Mouse (Mus musculus) forebrain, embryonic 15.5 days (tissue): ENCODE results near the gene Ankrd40. TPM values are rescaled to one million over a fixed set of nuclear protein-coding genes. Genes with fewer than 3 reads are reported as not detected.
A peak's percentile ranks its signal among the peaks of the same experiment; 100 is the strongest.

ENCODE experiments used
- ATAC-seq: fragments of 200-750 bp; cut with Nextera tagmentation; replicated peaks from 2 replicates; pipeline ENCODE4 v1.8.0; 2017; ENCODE audit warnings: mild to moderate bottlenecking, moderate TSS enrichment, moderate library complexity
- H3K27ac ChIP-seq: fragments of 300-500 bp; sonication (generic); replicated peaks from 2 replicates; pipeline ENCODE4 v1.5.1; 2015; ENCODE audit warnings: mild to moderate bottlenecking, inconsistent platforms
- H3K27me3 ChIP-seq: fragments of 300-500 bp; sonication (generic); 2 replicates; pipeline ENCODE4 v1.6.1; 2015; ENCODE audit warnings: inconsistent platforms
- H3K36me3 ChIP-seq: fragments of 300-500 bp; sonication (generic); 2 replicates; pipeline ENCODE4 v1.6.1; 2015; ENCODE audit warnings: mild to moderate bottlenecking, inconsistent platforms
- H3K4me1 ChIP-seq: fragments of 300-500 bp; sonication (generic); 2 replicates; pipeline ENCODE4 v1.6.1; 2015; ENCODE audit warnings: inconsistent platforms
- H3K4me2 ChIP-seq: fragments of 300-500 bp; sonication (generic); replicated peaks from 2 replicates; pipeline ENCODE4 v1.6.1; 2015; ENCODE audit warnings: mild to moderate bottlenecking, inconsistent platforms
- H3K4me3 ChIP-seq: fragments of 300-500 bp; sonication (generic); 2 replicates; pipeline ENCODE4 v1.5.1; 2015; ENCODE audit warnings: mild to moderate bottlenecking, inconsistent platforms
- H3K9ac ChIP-seq: fragments of 300-500 bp; sonication (generic); replicated peaks from 2 replicates; pipeline ENCODE4 v1.6.1; 2015; ENCODE audit warnings: mild to moderate bottlenecking, inconsistent platforms
- H3K9me3 ChIP-seq: fragments of 300-500 bp; sonication (generic); 2 replicates; pipeline ENCODE4 v1.6.1; 2016; ENCODE audit warnings: inconsistent platforms
- WGBS: fragments of 180-500 bp; shearing (Covaris S2); methylation state at CpG from one replicate; pipeline ENCODE4 v1.1.7; 2015; ENCODE audit warnings: mixed read lengths; 5-methylcytosine and 5-hydroxymethylcytosine counted together
- polyA plus RNA-seq: library from polyadenylated mRNA; unstranded; fragments of >200 nt; fragmentation: Nextera tagmentation; extraction: Ambion mirVana; gene quantifications from 2 replicates; pipeline ENCODE4 v1.2.1, GENCODE M21; 2015

Ankrd40 gene
- polyA plus RNA-seq, 1 experiment from 2014 or later, result 15.9 TPM

DNA sequence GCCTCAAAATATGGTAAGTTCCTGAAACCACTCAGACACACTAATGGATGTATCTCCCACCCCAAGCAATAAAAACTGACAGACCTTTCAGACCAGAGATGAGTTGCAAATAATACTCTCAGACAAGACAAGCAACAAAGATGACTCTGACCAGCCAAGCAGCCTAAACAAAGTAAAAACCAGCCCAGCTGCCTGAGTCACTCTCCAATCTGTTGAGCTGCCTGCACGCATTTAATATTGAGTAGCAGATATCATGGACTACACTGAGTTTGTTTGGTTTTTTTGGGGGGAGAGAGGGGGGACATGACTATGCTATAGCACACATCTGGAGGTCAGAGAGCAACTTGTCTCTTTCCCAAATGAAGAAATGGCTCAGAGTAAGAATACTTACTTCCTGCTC, 12.5 kb upstream of the Ankrd40 start:
- Histone ChIP-seq H3K27me3 (no peaks in the 10 kb centered on the region), H3K4me3 (no peak overlapping the region), H3K27ac (no peak overlapping the region), H3K9me3 (no peaks in the 10 kb centered on the region), H3K4me1 (peaks cover 64% of the 10 kb centered on the region), H3K4me2 (no peak overlapping the region), H3K9ac (no peak overlapping the region), H3K36me3 (no peaks in the 10 kb centered on the region)
- WGBS, result 74% methylated on average over 1 of the region's 1 CpGs
- no peak for ATAC-seq

DNA sequence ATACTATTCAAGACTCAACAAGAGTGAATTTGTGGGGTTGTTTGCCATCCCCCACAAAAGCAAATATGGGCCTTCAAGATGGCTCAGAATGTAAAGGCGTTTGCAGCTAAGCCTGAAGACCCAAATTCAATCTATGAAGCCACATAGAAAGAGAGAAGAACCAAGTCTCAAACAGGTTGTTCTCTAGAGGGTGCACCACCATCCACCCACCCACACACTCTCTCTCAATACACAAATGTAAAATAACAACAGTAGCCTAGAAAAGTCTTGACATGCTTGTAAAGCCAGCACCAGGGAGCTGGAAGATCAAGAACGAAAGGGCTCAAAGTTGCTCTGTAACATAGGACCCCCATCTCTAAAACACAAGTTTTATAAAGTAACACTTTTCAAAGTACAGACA, 11.3 kb upstream of the Ankrd40 start:
- Histone ChIP-seq H3K9me3 (no peaks in the 10 kb centered on the region), H3K36me3 (no peaks in the 10 kb centered on the region), H3K27ac (no peak overlapping the region), H3K4me3 (no peak overlapping the region), H3K4me1 (peaks cover 63% of the 10 kb centered on the region), H3K9ac (no peak overlapping the region), H3K4me2 (no peak overlapping the region), H3K27me3 (no peaks in the 10 kb centered on the region)
- ATAC-seq, result no peak
- 82% methylated on average over 2 of the region's 2 CpGs for WGBS

DNA sequence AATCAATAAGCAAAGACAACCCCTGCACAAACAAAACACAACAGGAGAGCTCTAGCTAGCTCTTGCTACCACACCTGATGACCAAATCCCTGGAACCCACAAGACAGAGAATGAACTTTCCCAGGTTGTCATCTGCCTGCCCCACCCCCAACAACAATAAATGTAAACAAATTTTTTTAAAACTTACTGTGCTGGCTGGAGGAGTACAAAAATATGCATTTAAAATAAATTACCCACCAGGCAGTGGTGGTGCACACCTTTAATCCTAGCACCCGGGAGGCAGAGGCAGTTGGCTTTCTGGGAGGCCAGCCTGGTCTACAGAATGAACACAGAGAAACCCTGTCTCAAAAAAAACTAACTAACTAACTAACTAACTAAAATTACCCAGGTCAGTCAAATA, 10.8 kb upstream of the Ankrd40 start:
- no peak for ATAC-seq
- H3K4me2 ChIP-seq, result no peak overlapping the region
- H3K4me1 ChIP-seq, result peaks cover 62% of the 10 kb centered on the region
- no peaks in the 10 kb centered on the region for H3K27me3 ChIP-seq
- H3K9me3 ChIP-seq, result no peaks in the 10 kb centered on the region
- WGBS, result 83% methylated on average over 1 of the region's 1 CpGs
- no peak overlapping the region for H3K4me3 ChIP-seq
- no peaks in the 10 kb centered on the region for H3K36me3 ChIP-seq
- H3K27ac ChIP-seq, result no peak overlapping the region
- no peak overlapping the region for H3K9ac ChIP-seq

DNA sequence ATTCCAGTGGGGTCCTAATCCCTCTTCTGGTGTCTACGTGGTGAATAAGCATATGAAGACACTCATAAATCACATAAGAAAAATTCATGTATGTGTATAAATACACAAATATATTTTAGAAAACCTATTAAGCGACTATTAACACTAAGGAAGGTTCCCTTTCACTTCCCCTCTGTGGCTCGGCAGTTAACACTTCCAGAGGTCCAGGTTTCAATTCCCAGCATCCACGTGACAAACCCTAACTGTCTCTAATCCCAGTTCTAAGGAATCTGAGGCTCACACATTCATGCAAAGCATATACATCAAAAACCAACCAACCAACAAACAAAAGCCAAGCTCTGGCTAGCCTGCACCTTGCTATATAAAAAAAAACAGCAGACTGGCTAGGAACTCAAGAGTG, 10.3 kb upstream of the Ankrd40 start:
- Histone ChIP-seq H3K9me3 (no peaks in the 10 kb centered on the region), H3K9ac (no peak overlapping the region), H3K27ac (no peak overlapping the region), H3K4me3 (no peak overlapping the region), H3K4me1 (peaks cover 66% of the 10 kb centered on the region), H3K4me2 (0 out of 2 replicates have a peak overlapping the region, but pooled peaks have one; percentile 3), H3K27me3 (no peaks in the 10 kb centered on the region), H3K36me3 (no peaks in the 10 kb centered on the region)
- ATAC-seq, result no peak
- 55% methylated on average over 4 of the region's 4 CpGs for WGBS

DNA sequence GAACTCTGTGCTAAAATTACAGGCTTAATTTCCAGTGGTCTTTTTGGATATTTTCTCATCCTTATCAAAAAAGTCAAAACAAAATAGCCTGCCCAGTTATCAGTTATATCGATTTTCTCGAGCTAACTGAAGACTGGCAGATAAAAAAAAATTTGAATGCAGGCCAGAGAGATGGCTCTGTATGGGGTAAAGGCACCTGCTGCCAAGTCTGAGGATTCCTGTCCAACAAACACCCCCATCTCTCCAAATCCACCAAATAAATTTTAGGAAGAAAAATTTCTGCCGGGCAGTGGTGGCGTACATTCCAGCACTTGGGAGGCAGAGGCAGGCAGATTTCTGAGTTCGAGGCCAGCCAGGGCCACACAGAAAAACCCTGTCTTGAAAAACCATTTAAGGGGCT, 9.7 kb upstream of the Ankrd40 start:
- ATAC-seq, result no peak
- Histone ChIP-seq H3K4me1 (peaks cover 70% of the 10 kb centered on the region), H3K4me2 (0 out of 2 replicates have a peak overlapping the region, but pooled peaks have one; percentile 3), H3K27me3 (no peaks in the 10 kb centered on the region), H3K36me3 (no peaks in the 10 kb centered on the region), H3K9ac (no peak overlapping the region), H3K27ac (no peak overlapping the region), H3K9me3 (no peaks in the 10 kb centered on the region), H3K4me3 (no peak overlapping the region)
- WGBS, result 64% methylated on average over 5 of the region's 5 CpGs

DNA sequence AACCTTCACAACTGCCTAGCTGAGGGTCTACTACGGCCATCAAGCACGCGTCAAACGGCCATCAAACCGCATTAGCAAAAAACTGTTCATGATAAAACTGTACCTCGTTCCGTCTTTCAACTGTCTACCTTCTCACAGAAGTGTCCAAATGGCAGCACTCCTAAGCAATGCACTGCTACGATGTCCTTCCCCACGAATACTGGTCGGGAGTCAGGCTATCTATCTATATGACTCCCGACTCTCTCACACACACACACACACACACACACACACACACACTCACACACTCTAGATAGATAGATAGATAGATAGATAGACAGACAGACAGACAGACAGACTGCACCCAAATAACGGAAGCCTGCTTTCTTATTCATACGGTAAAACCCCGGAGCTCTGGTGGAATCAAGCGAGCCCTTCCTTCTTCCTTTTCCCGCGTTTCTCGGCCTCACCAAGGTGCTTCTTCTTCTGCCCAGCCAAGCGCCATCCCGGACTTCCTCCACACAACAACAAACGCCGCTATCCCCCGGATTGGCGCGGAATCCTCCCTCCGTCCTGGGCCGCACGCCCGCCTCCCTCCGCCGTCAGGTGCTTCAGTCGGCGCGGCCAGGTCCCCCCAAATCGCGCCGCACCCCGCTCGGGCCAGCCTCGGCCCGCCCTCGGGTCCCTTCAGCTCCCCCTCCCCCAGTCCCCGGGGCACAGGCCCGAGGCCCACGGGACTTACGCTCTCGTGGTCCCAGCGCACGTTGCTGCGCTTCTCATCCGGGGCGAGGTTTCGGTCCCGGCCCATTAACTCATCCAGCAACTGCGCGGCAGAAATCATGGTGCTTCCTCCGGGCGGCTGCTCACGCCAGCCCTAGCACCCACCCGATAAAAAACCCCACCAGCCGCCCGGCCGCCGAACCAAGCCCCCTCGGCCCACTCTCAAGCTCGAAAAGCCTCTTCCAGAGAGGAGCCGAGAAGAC, 6.6 kb upstream of the Ankrd40 start:
- no peaks in the 10 kb centered on the region for H3K27me3 ChIP-seq
- no peaks in the 10 kb centered on the region for H3K9me3 ChIP-seq
- peaks cover 50% of the 10 kb centered on the region for H3K4me1 ChIP-seq
- H3K9ac ChIP-seq, result peak overlapping the region; percentile 92
- peak overlapping the region; percentile 69 for H3K4me3 ChIP-seq
- no peaks in the 10 kb centered on the region for H3K36me3 ChIP-seq
- peak overlapping the region; percentile 64 for H3K4me2 ChIP-seq
- peak overlapping the region; percentile 94 for H3K27ac ChIP-seq
- under 1% methylated on average over 67 of the region's 67 CpGs for WGBS
- ATAC-seq, result peak; percentile 84

DNA sequence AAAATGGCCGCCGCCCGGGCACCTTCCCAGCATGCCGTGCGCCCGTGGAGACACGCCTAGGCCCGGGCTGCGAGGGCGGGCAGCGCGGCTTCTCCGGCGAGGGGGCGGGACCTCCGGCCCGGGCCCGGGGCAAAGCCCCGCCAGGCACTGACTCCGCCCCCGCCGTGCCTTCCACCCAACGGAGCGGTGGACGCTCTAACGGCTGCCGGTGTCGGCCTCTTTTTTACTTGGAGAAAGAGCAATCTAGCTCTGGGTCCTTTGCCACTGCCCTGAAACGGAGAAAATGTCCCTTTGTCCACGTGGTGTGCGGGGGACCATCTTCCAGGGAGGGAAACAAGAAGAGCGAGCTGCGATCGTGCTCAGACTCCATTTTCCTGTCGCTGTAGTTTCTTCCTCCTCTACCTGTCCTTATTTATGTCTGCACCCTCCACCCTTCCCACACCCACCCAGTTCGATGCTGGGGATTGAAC, 5.8 kb upstream of the Ankrd40 start, which contains the start of gene Luc7l3:
Gene Luc7l3 (minus strand): TSS at position 58 of the 470 bp plus-strand sequence.
- H3K27me3 ChIP-seq, result no peaks in the 10 kb centered on the region
- ATAC-seq, result peak; percentile 95
- peak within 1 kb of the TSS; percentile 94 for H3K27ac ChIP-seq
- under 1% methylated on average over 36 of the region's 36 CpGs for WGBS
- H3K36me3 ChIP-seq, result no peaks in the 10 kb centered on the region
- peak within 1 kb of the TSS; percentile 92 for H3K9ac ChIP-seq
- H3K4me1 ChIP-seq, result peaks cover 50% of the 10 kb centered on the region
- H3K4me2 ChIP-seq, result peak within 1 kb of the TSS; percentile 64
- no peaks in the 10 kb centered on the region for H3K9me3 ChIP-seq
- peak within 1 kb of the TSS; percentile 69 for H3K4me3 ChIP-seq

DNA sequence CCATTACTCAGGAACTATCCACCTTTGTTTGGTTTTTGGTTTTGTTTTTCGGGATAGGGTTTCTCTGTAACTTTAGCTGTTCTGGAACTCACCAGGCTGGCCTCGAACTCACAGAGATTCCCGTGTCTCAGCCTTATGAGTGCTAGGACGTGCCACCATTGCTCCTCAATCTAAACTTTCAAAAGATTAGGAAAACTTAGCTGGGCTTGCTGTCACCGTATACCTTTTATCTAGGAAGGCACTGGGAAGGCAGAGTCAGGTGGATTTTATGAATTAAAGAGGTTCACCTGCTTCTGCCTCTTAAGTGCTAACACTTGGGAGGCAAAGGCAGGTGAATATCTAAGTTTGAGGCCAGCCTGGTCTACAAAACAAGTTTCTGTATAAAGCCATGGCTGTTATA, 5.2 kb upstream of the Ankrd40 start:
- Histone ChIP-seq H3K4me3 (peak overlapping the region; percentile 69), H3K36me3 (no peaks in the 10 kb centered on the region), H3K9ac (peak overlapping the region; percentile 92; the same call in 1 of the 2 replicates), H3K27ac (peak overlapping the region; percentile 94), H3K4me2 (peak overlapping the region; percentile 64), H3K4me1 (peaks cover 44% of the 10 kb centered on the region), H3K9me3 (no peaks in the 10 kb centered on the region), H3K27me3 (no peaks in the 10 kb centered on the region)
- WGBS, result 32% methylated on average over 5 of the region's 5 CpGs
- no peak for ATAC-seq

DNA sequence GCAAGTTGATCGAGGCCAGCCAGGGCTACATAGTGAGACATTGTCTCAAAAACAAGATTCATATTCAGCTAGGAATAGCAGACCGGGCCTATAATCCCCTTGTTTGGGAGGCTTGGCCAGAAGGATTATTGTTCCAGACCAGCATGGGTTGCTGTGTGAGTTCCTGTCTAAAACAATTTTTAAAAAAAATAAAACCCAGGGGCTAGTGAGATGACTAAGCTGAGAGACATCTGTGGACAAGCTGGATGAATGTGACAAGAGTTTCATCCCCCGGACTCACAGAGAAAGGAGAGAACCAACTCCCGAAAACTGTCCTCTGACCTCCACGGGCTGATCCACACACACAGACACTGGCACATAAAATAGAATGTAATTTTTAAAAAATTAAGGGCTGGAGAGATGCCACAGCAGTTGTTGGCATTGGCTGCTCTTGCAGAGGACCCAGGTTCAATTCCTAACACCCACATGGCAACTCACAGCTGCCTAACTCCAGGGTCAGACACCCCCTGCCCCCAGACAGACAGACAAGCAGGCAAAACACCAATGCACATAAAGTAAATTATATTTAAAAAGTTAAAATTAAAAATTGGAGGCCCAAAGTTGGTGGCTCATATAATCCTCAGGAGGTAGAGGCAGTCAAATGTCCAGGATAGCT, 4.4 kb upstream of the Ankrd40 start:
- no peak for ATAC-seq

DNA sequence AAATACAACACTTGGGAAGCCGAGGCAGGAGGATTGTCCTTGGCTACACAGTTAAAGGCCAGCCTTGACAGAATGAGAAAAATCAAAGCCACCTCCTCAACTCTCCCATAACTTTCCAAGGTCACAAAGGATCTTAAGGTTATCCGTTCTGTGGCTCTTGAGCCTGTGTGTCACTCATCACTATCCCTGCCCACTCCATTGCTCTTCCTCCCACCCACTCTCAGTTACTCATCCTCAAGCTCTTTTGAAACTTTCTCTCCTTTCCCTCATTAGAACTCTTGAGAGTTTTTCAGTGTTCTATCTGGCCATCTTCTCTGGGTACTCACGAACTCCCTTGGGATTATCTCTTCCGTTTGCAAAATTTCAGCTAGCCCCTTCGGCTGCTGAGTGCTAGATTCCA, 3.2 kb upstream of the Ankrd40 start:
- 91% methylated on average over 5 of the region's 5 CpGs for WGBS
- Histone ChIP-seq H3K9me3 (no peaks in the 10 kb centered on the region), H3K27ac (no peak overlapping the region), H3K4me2 (no peak overlapping the region), H3K27me3 (no peaks in the 10 kb centered on the region), H3K4me3 (no peak overlapping the region), H3K4me1 (peaks cover 43% of the 10 kb centered on the region), H3K9ac (no peak overlapping the region), H3K36me3 (no peaks in the 10 kb centered on the region)
- ATAC-seq, result no peak

More for the DNA sequence above, 4.4 kb upstream of the Ankrd40 start:
- H3K9ac ChIP-seq, result no peak overlapping the region
- no peaks in the 10 kb centered on the region for H3K9me3 ChIP-seq
- H3K4me3 ChIP-seq, result no peak overlapping the region
- no peaks in the 10 kb centered on the region for H3K27me3 ChIP-seq
- peaks cover 39% of the 10 kb centered on the region for H3K4me1 ChIP-seq
- H3K27ac ChIP-seq, result 0 out of 2 replicates have a peak overlapping the region, but pooled peaks have one; percentile 94
- no peaks in the 10 kb centered on the region for H3K36me3 ChIP-seq
- H3K4me2 ChIP-seq, result no peak overlapping the region
- WGBS, result 46% methylated on average over 5 of the region's 5 CpGs

DNA sequence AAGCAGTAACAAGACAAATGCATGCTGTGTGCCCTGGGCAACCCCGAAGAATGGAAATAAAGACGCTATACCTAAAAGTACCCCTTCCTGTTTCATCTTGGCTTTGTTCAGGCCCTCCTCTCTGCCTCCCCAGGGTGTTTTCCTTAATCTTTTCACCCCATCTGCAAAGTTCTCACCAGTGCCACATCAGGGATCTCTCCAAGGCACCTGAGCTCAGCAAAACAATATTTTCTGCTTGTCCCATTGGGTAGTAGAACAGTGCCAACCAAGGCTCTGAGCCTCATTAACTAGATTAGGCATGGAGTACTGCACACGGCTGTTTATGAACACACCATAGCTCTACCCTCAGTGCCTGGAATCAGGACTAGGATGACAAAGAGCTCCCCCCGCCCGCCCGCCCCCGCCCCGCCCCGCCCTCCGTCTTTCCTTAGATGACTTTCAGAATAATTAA, 815 bp upstream of the Ankrd40 start:
- ATAC-seq, result peak; percentile 82
- no peaks in the 10 kb centered on the region for H3K36me3 ChIP-seq
- H3K27me3 ChIP-seq, result no peaks in the 10 kb centered on the region
- peak overlapping the region; percentile 60 for H3K4me3 ChIP-seq
- peak overlapping the region; percentile 91 for H3K4me2 ChIP-seq
- 0% methylated on average over 10 of the region's 10 CpGs for WGBS
- H3K9ac ChIP-seq, result peak overlapping the region; percentile 92
- no peaks in the 10 kb centered on the region for H3K9me3 ChIP-seq
- peaks cover 54% of the 10 kb centered on the region for H3K4me1 ChIP-seq
- H3K27ac ChIP-seq, result peak overlapping the region; percentile 99

DNA sequence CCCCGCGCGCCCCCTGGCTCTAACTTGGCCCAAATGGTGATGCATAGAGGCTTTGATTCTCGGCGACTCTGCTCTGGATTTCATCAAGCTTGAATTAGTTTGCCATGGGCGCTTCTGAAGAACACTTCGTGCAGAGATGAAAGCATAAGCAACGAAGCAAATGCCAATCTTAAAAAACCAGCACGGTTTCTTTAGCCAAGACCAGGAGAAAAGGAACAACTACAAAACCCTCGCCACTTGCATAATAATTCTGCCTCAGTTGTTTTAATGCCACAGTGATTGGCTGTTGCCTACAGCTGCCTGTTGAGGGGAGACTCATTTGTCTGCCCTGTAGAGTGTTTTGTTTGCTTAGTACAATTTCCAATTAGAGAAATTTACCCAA, 834 bp downstream of the Ankrd40 start:
- H3K4me2 ChIP-seq, result peak overlapping the region; percentile 91
- peak overlapping the region; percentile 99 for H3K27ac ChIP-seq
- no peaks in the 10 kb centered on the region for H3K9me3 ChIP-seq
- peak overlapping the region; percentile 92 for H3K9ac ChIP-seq
- under 1% methylated on average over 10 of the region's 10 CpGs for WGBS
- peaks cover 45% of the 10 kb centered on the region for H3K4me1 ChIP-seq
- ATAC-seq, result peak; percentile 11
- no peaks in the 10 kb centered on the region for H3K36me3 ChIP-seq
- no peaks in the 10 kb centered on the region for H3K27me3 ChIP-seq
- peak overlapping the region; percentile 60 for H3K4me3 ChIP-seq
